Mouse (Mus musculus) Muller cell, postnatal 12 days (primary cell): Measurements from ENCODE around the gene Pqlc2.

ENCODE experiments used
- DNase-seq: peaks from one replicate; pipeline ENCODE4 v3.0.0-alpha.2; 2015; ENCODE audit errors: inconsistent ontology term

Pqlc2 gene

DNA sequence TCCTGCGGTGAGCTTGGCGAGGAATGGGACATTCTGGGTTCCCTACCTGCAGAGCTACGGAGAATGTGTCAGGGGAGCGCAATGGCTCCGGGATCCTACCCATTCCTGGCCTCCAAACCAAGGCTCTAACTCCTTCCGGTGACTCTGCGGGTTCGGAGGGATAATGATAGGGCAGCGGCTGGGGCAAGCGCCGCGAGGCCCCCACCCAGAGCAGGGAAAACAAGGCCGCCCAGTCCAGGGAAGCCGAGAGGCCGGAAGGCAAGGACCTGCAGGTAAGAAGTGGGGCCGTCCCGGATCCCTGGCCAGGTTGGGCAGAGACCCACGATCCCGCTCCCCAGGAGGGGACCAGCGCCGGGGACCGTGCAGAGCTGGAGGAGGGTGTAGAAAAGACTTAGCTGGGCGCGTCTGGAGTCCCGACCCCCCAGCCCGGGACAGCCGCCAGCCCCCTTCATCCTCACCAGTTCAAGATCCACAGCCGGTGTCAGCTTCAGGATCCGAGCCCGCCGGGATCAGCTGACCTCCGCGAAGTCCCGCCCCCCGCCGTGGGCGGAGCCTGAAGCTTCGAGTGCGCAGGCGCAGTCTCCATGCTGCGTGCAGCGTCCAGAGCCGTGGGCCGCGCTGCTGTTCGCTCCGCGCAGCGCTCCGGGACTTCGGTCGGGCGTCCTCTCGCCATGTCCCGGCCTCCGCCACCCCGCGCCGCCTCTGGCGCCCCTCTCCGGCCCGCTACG, at the start of gene Pqlc2, which contains the start of gene Akr7a5:
TSS of gene Pqlc2 (minus strand) at position 538 of the 728 bp plus-strand sequence.
TSS of gene Akr7a5 (plus strand) at position 574 of the 728 bp plus-strand sequence.
- DNase-seq, result peak; percentile 96

DNA sequence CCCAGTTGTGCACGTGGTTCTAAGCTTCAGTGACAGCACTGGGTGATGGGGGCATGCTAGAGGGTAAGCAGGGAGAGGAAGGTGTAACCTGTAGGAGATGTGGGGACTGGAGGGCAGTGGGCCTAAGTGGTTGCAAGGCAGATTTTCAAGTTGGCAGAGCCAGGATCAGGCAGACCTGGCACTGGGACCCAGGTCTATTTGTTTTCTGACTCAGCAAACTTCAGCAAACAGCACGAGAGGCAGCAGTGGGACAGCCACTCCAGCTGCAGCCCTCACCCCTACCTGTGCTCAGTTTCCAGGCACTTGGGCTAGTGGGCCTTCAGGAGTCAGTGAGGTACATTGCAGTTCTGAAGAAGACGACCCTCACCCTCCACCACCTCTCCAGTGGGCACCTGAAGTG, 46.7 kb upstream of the Pqlc2 start:
- DNase-seq, result no peak

DNA sequence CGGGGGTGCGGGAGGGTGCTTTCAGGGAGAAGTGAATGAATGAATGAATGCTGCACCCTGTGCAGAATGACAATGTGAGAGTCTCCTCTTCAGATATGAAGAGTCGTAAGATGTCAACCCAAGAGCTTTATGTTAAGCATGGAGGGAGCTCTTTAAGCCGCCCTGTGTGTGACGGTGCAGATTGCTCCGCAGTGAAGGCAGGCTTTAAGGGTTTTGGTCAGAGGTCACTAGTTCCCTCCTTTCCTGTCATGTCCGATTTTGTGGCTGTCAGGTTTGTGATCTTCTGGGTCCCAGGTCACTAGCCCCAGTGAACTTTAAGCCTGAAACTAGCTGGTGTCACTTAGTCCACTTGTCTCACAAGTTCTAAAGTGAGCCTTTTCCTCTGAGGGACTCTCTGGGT, 42.3 kb upstream of the Pqlc2 start:
- no peak for DNase-seq

DNA sequence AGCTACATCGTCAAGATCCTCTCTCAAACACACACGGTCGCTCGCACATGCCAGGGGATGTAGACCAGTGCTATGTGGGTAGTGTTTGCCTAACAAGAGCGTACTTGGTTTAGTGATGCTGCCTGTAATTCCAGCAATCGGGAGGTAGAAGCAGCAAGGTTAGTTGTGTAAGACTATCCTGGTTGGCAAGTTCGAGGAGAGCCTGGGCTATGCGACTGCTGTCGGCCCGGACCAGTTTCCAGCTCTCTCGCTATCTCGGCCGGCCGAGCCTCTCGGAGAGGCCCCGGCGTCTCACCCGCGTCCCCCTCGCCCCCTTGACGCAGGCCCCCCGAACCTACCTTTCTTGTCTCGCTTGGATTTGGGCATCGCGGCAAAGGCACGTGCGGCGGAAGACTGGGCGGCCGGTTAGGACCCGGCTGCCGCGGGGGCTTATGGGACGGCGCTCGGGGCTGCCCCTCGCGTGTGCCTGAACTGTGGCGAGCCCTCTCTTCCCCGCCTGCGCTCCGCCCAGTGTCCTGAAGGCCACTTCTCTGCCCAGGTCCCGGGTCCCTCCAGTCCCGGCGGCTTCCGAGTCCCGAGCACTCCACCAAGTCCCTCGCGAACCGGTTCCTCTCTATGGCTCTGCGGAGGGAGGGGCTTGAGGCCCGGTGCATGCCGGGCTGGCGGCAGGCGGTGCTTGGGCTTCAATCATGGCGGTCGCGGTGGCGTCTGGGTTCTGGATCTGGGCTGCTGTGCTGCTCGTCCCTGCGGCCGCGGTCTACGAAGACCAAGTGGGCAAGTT, 41.6 kb upstream of the Pqlc2 start, which contains the start of the genes Mrto4, Emc1 and Ubr4:
TSS of gene Mrto4 (minus strand) at position 646 of the 781 bp plus-strand sequence.
TSS of gene Emc1 (plus strand) at position 657 of the 781 bp plus-strand sequence.
TSS of gene Ubr4 (plus strand) at position 679 of the 781 bp plus-strand sequence.
- peak; percentile 89 for DNase-seq

DNA sequence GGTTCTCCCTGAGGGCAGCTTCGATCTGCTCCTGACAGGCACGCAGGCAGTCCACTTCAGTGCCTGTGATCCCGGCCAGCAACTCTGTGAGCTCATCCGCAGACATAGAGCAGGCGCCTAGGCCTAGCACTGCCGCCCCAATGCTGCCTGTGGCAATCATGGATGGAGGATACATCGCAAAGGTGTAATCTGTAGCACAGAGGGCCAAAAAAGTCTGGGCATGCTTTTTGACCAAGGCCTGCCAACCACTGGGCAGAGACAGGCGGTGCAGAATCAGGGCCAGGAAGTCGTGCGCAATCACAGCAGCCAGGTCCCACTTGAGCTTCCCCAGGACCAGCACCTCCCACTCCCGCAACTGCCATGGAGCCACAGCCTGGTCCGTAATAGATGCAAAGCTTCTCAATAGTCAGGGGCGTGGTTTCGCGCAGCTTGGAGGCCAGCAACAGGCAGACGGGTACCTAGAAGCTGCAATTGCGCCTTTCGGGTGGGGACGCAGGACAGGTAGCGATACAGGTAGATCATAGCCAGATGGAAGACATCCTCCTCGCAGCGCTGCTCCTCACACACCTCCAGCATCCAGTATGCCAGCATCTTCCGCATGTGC, 35.0 kb upstream of the Pqlc2 start:
- DNase-seq, result no peak

DNA sequence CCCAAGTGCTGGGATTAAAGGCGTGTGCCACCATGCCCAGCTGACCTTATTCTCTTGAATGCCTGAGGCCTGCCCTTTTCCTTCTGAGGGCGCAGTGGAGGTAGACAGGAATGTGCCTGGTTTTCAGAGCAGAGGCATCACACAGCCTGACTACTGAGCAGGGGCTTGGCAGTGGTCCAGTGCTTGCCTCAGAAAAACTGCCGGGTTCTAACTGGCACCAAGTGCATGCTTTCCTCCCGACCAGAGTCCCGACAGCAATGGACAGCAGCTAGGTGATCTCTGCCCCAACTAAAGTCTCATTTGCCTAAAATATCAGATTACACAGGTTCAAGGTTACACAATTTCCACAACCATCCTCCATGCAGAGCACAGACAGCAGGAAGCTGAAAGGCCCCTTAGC, 33.2 kb upstream of the Pqlc2 start:
- peak; percentile 53 for DNase-seq

DNA sequence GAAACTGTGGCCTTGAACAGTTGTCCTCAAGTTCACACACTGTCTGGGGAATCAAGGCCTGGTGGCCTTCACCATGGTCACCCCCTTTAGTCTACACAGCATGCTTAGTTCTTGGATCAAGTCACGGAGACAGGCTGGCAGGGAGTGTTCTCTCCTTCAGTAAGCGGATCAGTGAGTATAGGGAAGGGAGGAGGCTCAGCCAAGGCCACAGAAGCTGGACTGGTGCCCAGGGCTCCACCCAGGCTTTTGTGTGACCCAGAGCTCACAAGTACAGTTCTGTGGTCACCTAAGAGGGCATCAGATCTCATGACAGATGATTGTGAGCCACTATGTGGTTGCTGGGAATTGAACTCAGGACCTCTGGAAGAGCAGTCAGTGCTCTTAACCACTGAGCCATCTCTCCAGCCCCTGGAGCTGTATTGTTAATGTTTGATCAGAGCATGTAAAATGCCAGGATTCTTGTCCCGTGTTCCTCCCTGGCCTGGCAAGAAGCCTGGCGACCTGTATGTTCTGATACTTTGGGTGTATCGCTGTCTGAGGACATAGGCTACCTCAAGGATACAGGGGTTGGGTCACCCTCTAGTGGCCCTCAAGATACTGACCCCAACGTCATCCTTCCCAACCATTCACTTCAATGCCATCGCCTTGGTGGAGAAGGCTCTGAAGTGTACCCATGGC, 31.2 kb upstream of the Pqlc2 start:
- peak; percentile 17 for DNase-seq

DNA sequence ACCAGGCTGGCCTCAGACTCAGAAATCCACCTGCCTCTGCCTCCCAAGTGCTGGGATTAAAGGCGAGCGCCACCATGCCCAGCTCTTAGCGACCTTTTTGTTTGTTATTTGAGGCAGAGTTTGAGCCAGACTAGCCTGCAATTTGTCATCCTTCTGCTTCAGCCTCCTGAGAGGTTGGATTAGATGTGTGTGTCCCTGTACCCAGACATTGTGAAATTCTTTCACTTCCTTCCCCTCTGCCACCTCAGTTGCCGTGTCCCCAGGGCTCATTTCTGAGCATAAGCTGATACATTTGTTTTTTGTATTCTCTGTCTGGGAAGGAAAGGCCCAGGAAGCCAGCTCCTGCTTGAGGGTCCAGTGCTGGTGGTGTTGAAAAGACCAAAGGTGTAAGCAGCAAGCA, 30.3 kb upstream of the Pqlc2 start:
- DNase-seq, result no peak

DNA sequence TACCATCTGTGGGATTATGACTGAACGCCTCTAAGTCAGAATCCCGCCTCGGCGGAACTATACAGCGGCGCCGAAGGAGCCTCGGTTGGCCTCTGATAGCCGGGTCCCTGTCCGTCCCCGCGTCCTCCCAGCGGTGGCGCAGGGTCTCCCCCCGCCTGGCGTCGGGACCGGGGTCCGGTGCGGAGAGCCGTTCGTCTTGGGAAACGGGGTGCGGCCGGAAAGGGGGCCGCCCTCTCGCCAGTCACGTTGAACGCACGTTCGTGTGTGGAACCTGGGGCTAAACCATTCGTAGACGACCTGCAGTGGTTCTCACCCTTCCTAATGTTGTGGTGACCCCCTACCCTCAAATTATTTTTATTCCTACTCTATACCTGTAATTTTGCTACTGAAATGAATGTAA, 27.6 kb upstream of the Pqlc2 start:
- DNase-seq, result no peak

DNA sequence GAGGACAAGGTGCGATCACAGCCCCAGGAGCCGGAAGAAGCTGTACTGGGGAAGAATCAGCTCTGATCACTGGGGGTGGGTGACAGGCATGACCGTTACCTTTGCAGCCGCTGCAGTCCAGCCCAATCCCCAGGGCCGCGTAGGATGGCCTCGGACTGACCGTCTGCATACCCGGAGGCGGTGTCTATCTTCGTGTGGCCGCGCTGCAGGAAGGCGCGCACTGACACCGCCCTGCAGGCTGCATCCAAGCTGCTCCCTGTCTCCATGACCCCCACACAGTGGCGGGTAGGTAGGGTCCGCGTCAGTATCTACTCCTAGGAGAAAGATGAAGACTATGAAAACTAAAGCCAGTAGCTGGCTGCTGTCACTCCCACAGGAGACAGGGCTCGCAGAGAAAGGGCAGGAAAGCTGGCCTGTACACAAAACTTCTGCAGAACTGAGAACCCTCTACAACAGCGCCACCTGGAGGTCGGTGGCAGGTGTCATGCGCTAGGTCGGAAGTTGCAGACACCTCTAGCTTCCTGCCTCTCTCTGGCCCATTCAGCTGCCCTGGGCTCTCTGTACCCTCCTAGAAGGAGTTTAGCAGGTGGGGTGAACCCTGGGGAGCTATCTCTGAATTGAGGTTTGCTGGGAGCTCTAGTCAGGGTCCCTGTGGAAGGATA, 26.4 kb upstream of the Pqlc2 start:
- peak; percentile 81 for DNase-seq

DNA sequence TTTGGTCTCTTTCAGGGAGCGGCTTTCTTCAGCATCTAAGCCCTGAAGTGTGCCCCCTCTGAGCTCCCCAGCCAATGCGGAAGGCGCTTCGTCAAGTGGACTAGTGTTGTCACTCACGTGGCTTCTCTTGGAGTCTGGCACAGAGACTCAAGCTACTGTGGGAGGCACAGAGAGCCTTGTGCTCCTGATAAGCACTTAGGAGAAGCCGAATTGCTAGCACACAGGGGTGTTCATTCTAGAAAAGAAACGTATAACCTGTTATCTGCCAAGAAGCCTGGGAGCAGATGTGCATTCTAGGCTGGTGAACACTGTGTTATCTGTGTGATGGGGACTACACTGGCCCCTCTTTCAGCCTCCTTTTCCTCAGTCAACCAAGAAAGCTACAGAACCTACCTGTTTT, 25.0 kb upstream of the Pqlc2 start:
- DNase-seq, result no peak

DNA sequence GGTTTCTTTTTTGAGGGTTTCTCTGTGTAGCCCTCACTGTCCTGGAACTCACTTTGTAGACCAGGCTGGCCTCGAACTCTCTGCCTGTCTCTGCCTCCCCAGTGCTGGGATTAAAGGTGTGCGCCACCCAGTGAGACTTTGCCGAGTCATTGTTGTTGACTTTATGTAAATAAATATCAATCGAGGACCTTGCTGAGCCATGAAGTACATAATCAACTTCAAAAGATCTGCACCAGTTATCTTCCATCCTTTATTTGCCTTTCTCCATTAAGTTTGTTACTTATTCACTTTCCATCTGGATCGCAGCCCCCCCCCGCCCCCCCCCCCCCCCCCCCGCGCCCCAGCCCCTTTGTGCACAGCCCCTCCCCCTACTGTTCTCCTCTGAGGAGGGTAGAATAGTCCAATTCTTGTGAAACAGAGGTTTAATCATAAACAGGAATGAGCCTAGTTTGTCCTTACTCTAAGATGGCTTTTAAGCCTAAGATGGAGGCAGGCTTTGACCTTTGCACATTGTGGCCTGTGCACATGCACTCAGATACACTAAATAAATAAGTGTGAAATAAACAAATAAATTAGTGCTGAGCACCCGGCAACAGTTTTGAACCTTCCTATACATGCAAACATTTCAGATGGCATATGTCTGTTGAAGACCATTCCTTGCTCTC, 24.3 kb upstream of the Pqlc2 start:
- DNase-seq, result no peak

DNA sequence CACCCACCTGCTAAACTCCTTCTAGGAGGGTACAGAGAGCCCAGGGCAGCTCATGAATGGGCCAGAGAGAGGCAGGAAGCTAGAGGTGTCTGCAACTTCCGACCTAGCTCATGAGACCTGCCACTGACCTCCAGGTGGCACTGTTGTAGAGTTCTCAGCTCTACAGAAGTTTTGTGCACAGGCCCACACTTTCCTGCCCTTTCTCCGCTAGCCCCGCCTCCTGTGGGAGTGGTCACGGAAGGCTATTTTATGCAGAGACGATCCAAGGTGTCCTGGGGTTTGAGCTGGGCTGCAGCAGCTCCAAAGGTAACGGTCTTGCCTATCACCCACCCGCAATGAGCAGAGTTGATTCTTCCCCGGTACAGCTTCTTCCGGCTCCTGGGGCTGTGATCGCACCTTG, 20.1 kb upstream of the Pqlc2 start:
- peak; percentile 80 for DNase-seq

DNA sequence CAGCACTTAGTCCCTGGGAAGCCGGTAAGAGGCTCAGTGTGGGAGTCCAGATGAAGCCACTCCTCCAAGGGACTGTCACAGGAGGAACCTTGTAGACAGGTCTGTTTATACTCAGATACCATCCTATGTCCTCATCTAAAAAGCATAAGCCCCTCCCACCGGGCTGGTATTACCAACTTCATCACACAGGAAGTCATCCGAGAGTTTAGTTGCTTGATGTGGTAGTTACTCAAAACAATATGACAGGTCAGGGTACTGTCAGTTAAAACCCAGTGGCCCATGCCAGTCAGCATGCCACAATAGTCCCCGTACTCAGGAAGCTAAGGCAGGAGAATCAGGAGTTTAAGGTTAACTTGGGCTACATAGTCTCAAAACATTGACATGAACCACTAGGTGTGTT, 9.2 kb upstream of the Pqlc2 start:
- DNase-seq, result no peak

DNA sequence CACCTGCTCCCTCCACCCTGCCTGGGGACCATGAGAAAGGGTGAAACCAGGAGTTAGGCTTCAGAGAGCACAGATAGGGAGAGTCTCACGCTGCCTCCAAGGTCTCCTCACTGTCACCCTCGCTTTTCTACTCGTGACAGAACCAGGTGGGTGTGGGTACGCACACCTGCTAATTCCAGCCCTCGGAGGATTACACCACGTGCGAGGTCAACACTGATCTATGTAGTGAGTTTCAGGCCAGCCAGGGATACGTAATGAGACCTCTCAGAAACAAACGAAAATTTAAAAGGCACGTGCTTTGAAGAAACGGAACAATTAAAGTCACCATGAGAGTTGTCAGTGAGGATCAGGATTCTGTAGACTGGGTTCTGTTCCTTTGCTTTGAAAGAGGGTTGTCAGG, 7.9 kb upstream of the Pqlc2 start:
- no peak for DNase-seq

DNA sequence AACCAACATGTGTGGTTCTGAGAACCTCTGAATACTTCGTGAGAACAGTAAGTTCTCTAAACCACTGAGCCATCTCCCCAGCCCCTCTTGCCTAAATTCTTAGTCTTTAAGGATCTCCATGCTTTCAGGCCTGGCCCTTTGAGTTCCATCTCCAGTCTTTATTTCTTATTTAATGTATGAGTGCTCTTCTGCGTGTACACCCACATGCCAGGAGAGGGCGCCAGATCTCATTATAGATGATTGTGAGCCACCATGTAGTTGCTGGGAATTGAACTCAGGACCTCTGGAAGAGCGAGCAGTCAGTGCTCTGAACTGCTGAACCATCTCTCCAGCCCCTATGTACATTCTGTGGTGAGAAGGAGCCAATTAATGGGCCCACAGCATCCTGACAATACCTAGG, 2.1 kb upstream of the Pqlc2 start:
- no peak for DNase-seq

DNA sequence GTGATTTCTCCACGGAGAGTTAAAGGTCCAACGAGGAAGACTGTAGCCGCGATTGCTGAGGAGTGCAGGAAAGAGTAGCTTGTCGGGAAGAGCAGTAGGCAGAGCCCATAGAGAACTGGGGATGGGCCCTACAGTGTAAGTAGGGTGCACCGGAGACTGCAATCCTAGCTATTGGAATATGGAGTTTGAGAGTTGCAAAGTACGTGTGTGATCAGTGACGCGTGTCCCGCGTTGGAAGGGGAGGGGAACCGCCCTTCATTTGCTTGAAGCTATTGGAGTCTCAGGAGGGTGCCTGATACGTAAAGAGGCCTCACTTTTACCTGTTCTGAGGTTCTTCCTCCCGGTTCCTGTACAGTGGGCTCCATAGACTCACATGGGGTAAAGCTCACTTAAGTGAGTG, 1.2 kb upstream of the Pqlc2 start:
- DNase-seq, result no peak

DNA sequence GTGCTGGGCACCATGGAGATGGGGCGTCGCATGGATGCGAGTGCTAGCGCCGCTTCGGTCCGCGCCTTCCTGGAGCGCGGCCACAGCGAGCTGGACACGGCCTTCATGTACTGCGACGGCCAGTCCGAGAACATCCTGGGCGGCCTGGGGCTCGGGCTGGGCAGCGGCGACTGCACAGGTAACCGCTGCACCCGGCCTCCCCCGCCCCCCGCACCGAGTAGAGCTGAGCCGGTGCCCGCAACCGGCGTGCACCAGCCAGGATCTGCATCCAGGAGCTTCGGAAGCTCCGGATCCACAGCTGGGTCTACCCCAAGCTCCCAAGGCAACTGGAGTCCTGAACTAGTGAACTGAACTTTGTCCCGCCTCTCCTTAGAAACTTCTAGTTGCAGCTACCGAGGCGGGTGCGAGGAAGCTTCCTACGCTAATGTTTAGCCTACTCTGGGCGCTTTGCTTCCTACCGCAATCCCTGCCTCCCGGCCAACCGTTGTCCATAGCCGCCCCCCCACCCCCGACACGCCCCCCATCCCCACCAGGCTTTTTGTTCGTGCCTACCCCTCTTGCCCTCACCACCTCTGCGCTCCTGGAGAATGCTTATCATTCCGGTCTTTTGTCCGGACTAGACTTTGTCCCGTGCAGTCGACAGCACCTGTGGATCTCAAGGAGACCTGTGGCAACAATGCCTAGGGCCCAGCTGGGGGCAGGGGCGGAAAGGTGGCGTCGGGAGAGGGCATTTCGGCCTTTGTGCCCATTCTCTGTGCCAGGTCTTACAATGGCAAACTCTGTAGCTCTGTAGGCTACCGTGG, 592 bp upstream of the Pqlc2 start:
- DNase-seq, result no peak

DNA sequence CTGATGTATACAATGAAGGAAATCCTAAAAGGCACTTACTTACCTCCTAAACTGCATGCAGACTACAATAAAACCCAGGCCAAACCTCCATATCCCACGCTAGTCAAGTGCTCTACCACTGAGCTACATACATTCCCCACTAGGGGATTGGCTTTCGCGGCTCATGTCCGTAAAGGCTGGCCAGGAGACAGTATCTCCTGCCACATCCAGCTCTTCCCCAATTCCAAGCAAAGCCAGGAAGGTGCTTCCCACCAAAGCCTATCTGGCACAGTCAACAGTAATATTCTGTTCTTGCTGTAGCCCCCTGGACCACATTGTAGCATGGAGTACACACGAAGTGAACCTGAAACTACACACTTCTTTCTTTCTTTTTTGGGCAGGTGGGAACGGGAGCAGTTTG, 857 bp downstream of the Pqlc2 start:
- DNase-seq, result no peak

DNA sequence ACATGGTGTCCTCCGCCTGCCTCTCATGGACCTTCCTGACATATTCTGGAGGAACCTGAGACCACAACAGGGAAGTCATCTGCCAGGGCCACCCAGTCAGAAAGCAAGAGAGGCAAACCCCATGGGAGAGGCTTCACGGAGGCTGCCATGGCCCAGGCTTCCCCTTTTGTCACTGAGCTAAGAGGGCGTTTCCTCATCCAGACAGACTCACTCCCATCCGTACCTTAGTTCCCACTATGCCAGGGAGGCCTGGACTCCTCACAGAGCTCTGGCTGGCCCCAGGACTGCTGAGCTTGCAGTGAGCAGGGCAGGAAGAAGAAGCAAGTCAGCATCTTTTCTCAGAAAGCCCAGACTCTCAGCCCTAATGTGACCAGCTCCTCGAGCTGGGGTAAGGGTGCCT, 2.6 kb downstream of the Pqlc2 start:
- no peak for DNase-seq
